13 mouse cellular contexts compared by ENCODE assay signal in genomic region chr15:83155672-83156419, GRCm38 (mm10). TPM values are rescaled to one million over a fixed set of nuclear protein-coding genes. Genes with fewer than 3 reads are reported as not detected.
DNase-seq lines count a peak whose midpoint lies in the region; ATAC-seq and TF ChIP-seq lines count a peak whose summit lies in the region.
"Had no signal": no experiment of that assay in that cellular context is flagged by ENCODE, and none has a peak within 500 bp of the region (broad histone marks: within the 10 kb centered on the region; RNA-seq: fewer than 3 reads in every experiment).

No protein-coding gene starts in this region.

- no peak overlapping the region for H3K4me2 ChIP-seq in stomach, embryonic 16.5 days (ENCODE audit: low read depth, low read length)
- no peak overlapping the region for H3K4me2 ChIP-seq in stomach, postnatal 0 days (replicated peaks; ENCODE audit: low read depth)
- no peak overlapping the region for H3K4me2 ChIP-seq in embryonic facial prominence, embryonic 15.5 days (replicated peaks)
- H3K4me2 ChIP-seq: hindbrain, embryonic 15.5 days had no signal

- WGBS in kidney, adult 2 months = 70% methylated on average over 6 of the region's 6 CpGs
- WGBS in stomach, embryonic 16.5 days = 73% methylated on average over 6 of the region's 6 CpGs
- 66% methylated on average over 6 of the region's 6 CpGs for WGBS in stomach, postnatal 0 days
- WGBS in embryonic facial prominence, embryonic 15.5 days = 47% methylated on average over 6 of the region's 6 CpGs
- 75% methylated on average over 6 of the region's 6 CpGs for WGBS in small intestine, adult 2 months

- TF ChIP-seq EP300 in stomach, postnatal 0 days (optimal IDR thresholded peaks at IDR 0.05) = no peak

- no peak for TF ChIP-seq POLR2A in kidney, adult 2 months (IDR thresholded peaks at IDR 0.05; ENCODE audit: low read depth, low read length)
- TF ChIP-seq POLR2A in small intestine, adult 2 months (IDR thresholded peaks at IDR 0.05; ENCODE audit: low read depth, low read length) = no peak

- DNase-seq in kidney, adult 2 months = peak; percentile 59
- DNase-seq in kidney, adult 18-20 months = no peak
- no peak for DNase-seq in stomach, postnatal 0 days (ENCODE audit: low spot score)
- no peak for DNase-seq in lung, postnatal 36 days
- DNase-seq: cerebellum, adult 8-10 months; gastrocnemius, postnatal 25 days had no signal

- no peak for ATAC-seq in stomach, embryonic 16.5 days (ENCODE audit: insufficient read depth, low FRiP score)
- ATAC-seq in stomach, postnatal 0 days (ENCODE audit: low FRiP score, low TSS enrichment) = no peak
- no peak for ATAC-seq in embryonic facial prominence, embryonic 15.5 days (ENCODE audit: insufficient number of reproducible peaks, low FRiP score, low TSS enrichment, low read depth)
- ATAC-seq: forebrain, embryonic 14.5 days had no signal

- no peak overlapping the region for H3K27ac ChIP-seq in kidney, adult 2 months (ENCODE audit: insufficient read depth, low read depth, low read length)
- H3K27ac ChIP-seq in stomach, embryonic 16.5 days (ENCODE audit: low read length) = no peak overlapping the region
- H3K27ac ChIP-seq in stomach, postnatal 0 days (replicated peaks) = no peak overlapping the region
- peak overlapping the region; percentile 44; the same call in 1 of the 2 replicates for H3K27ac ChIP-seq in embryonic facial prominence, embryonic 15.5 days (replicated peaks)
- peak overlapping the region; percentile 38 for H3K27ac ChIP-seq in small intestine, adult 2 months (ENCODE audit: insufficient read depth, low read depth, low read length)
- H3K27ac ChIP-seq: hindbrain, embryonic 15.5 days; liver, embryonic 14.5 days; macrophage had no signal

- 0 out of 2 replicates have a peak, but pooled peaks cover 3% of the 10 kb centered on the region for H3K36me3 ChIP-seq in kidney, adult 2 months (ENCODE audit: control insufficient read depth, insufficient read depth, low read length)
- peaks cover 16% of the 10 kb centered on the region for H3K36me3 ChIP-seq in stomach, embryonic 16.5 days (ENCODE audit: control insufficient read depth, insufficient read depth, low read length)
- peaks cover 19% of the 10 kb centered on the region for H3K36me3 ChIP-seq in stomach, postnatal 0 days (ENCODE audit: control insufficient read depth, insufficient read depth, low read length)
- peaks cover 64% of the 10 kb centered on the region for H3K36me3 ChIP-seq in embryonic facial prominence, embryonic 15.5 days
- peaks cover 56% of the 10 kb centered on the region for H3K36me3 ChIP-seq in small intestine, adult 2 months (ENCODE audit: control insufficient read depth, insufficient read depth, low read length)

- H3K27me3 ChIP-seq in kidney, adult 2 months (replicated peaks; ENCODE audit: control insufficient read depth, insufficient read depth, low read length) = no peaks in the 10 kb centered on the region
- H3K27me3 ChIP-seq in stomach, embryonic 16.5 days (ENCODE audit: control insufficient read depth, insufficient read depth, low read length) = no peaks in the 10 kb centered on the region
- no peaks in the 10 kb centered on the region for H3K27me3 ChIP-seq in stomach, postnatal 0 days (ENCODE audit: control insufficient read depth, insufficient read depth, low read length)
- no peaks in the 10 kb centered on the region for H3K27me3 ChIP-seq in embryonic facial prominence, embryonic 15.5 days
- no peaks in the 10 kb centered on the region for H3K27me3 ChIP-seq in small intestine, adult 2 months (ENCODE audit: control insufficient read depth, insufficient read depth, low read length)
- H3K27me3 ChIP-seq: hindbrain, embryonic 15.5 days had no signal

- H3K4me3 ChIP-seq in kidney, adult 2 months (ENCODE audit: insufficient read depth, low read depth, low read length) = no peak overlapping the region
- no peak overlapping the region for H3K4me3 ChIP-seq in stomach, embryonic 16.5 days (replicated peaks; ENCODE audit: low read length)
- H3K4me3 ChIP-seq in stomach, postnatal 0 days (ENCODE audit: low read depth, low read length) = no peak overlapping the region
- no peak overlapping the region for H3K4me3 ChIP-seq in embryonic facial prominence, embryonic 15.5 days (replicated peaks)
- H3K4me3 ChIP-seq in small intestine, adult 2 months (ENCODE audit: low read depth, low read length) = no peak overlapping the region
- H3K4me3 ChIP-seq: hindbrain, embryonic 15.5 days had no signal

- no peaks in the 10 kb centered on the region for H3K4me1 ChIP-seq in kidney, adult 2 months (ENCODE audit: control insufficient read depth, insufficient read depth, low read length)
- no peaks in the 10 kb centered on the region for H3K4me1 ChIP-seq in stomach, embryonic 16.5 days (ENCODE audit: control insufficient read depth, insufficient read depth, low read length)
- H3K4me1 ChIP-seq in stomach, postnatal 0 days (replicated peaks; ENCODE audit: control insufficient read depth, insufficient read depth) = no peaks in the 10 kb centered on the region
- H3K4me1 ChIP-seq in embryonic facial prominence, embryonic 15.5 days = 0 out of 2 replicates have a peak, but pooled peaks cover 9% of the 10 kb centered on the region
- H3K4me1 ChIP-seq in small intestine, adult 2 months (ENCODE audit: control insufficient read depth, insufficient read depth, insufficient read length, low read length) = no peaks in the 10 kb centered on the region; the same call in 1 of the 2 replicates
- H3K4me1 ChIP-seq: hindbrain, embryonic 15.5 days had no signal

- no peaks in the 10 kb centered on the region for H3K9me3 ChIP-seq in stomach, embryonic 16.5 days (replicated peaks; ENCODE audit: control insufficient read depth, low read length)
- no peaks in the 10 kb centered on the region for H3K9me3 ChIP-seq in stomach, postnatal 0 days (ENCODE audit: control insufficient read depth, low read length)
- H3K9me3 ChIP-seq in embryonic facial prominence, embryonic 15.5 days (replicated peaks) = no peaks in the 10 kb centered on the region
- H3K9me3 ChIP-seq: hindbrain, embryonic 15.5 days had no signal

- TF ChIP-seq CTCF in kidney, adult 2 months (conservative IDR thresholded peaks at IDR 0.05; ENCODE audit: insufficient read depth, insufficient read length, low read depth, low read length) = no peak
- TF ChIP-seq CTCF in stomach, postnatal 0 days (IDR thresholded peaks at IDR 0.05; ENCODE audit: low read depth) = no peak
- TF ChIP-seq CTCF in small intestine, adult 2 months (IDR thresholded peaks at IDR 0.05; ENCODE audit: extremely low read depth, insufficient read length, insufficient replicate concordance, low read depth, low read length) = no peak

- H3K9ac ChIP-seq in stomach, embryonic 16.5 days (ENCODE audit: low read length) = peak overlapping the region; percentile 31; the same call in 1 of the 2 replicates
- no peak overlapping the region for H3K9ac ChIP-seq in stomach, postnatal 0 days (ENCODE audit: low read length)
- H3K9ac ChIP-seq in embryonic facial prominence, embryonic 15.5 days = no peak overlapping the region
- H3K9ac ChIP-seq: hindbrain, embryonic 15.5 days; liver, embryonic 14.5 days had no signal

RNA-seq across cellular contexts. Expression of gene Poldip3, which starts 6.7 kb away (rescaled TPM):
- polyA plus RNA-seq in kidney, adult 2 months (2012; rRNA removed) = 45.9 and 47.2 TPM in 2 replicates
- polyA plus RNA-seq in stomach, embryonic 16.5 days (2015; fragmentation: Nextera tagmentation; extraction: Ambion mirVana) = 121 and 128 TPM in 2 replicates
- polyA plus RNA-seq in stomach, postnatal 0 days (2015; fragmentation: Nextera tagmentation; extraction: Ambion mirVana) = 56.3 and 58.7 TPM in 2 replicates
- 142 and 147 TPM in 2 replicates for polyA plus RNA-seq in embryonic facial prominence, embryonic 15.5 days (2015; fragmentation: Nextera tagmentation; extraction: Ambion mirVana)
- polyA plus RNA-seq in small intestine, adult 2 months (2012; rRNA removed) = 24.5 and 46.7 TPM in 2 replicates

RNA-seq across cellular contexts. Expression of gene Cyb5r3, which starts 16.5 kb away (rescaled TPM):
- polyA plus RNA-seq in kidney, adult 2 months (2012; rRNA removed) = 197 and 230 TPM in 2 replicates
- 211 and 262 TPM in 2 replicates for polyA plus RNA-seq in stomach, embryonic 16.5 days (2015; fragmentation: Nextera tagmentation; extraction: Ambion mirVana)
- polyA plus RNA-seq in stomach, postnatal 0 days (2015; fragmentation: Nextera tagmentation; extraction: Ambion mirVana) = 117 and 145 TPM in 2 replicates
- 163 and 185 TPM in 2 replicates for polyA plus RNA-seq in embryonic facial prominence, embryonic 15.5 days (2015; fragmentation: Nextera tagmentation; extraction: Ambion mirVana)
- 426 and 624 TPM in 2 replicates for polyA plus RNA-seq in small intestine, adult 2 months (2012; rRNA removed)

RNA-seq across cellular contexts. Expression of gene Rrp7a, which starts 33.2 kb away (rescaled TPM):
- polyA plus RNA-seq in kidney, adult 2 months (2012; rRNA removed) = 110 and 126 TPM in 2 replicates
- 65.5 and 66.0 TPM in 2 replicates for polyA plus RNA-seq in stomach, embryonic 16.5 days (2015; fragmentation: Nextera tagmentation; extraction: Ambion mirVana)
- 39.9 and 44.8 TPM in 2 replicates for polyA plus RNA-seq in stomach, postnatal 0 days (2015; fragmentation: Nextera tagmentation; extraction: Ambion mirVana)
- polyA plus RNA-seq in embryonic facial prominence, embryonic 15.5 days (2015; fragmentation: Nextera tagmentation; extraction: Ambion mirVana) = 69.5 and 76.2 TPM in 2 replicates
- 33.1 and 72.4 TPM in 2 replicates for polyA plus RNA-seq in small intestine, adult 2 months (2012; rRNA removed)

Comparison
In these comparisons a context has a peak if more than half of its experiments do, and no peak if none do; other contexts are left out.
1. H3K27ac ChIP-seq: peak in embryonic facial prominence, embryonic 15.5 days (single experiment) and small intestine, adult 2 months (single experiment); none in kidney, adult 2 months (single experiment), stomach, embryonic 16.5 days (single experiment) and stomach, postnatal 0 days (single experiment).